Mouse (Mus musculus): ENCODE measurements at regions not wholly inside any gene's neighbourhood (a gene's known extent, or its start where the extent isn't known, plus 50 kb on each side); places are given as distances from the start of the nearest gene placed in this dataset.
"Not testable (repeated sequence)": the region's sequence is repeated elsewhere in the genome, so short reads cannot be mapped to it uniquely, and the experiment has no call there.

GRCm38 (mm10) chr17:3006662-3007061 is 108.1 kb upstream of the Scaf8 start:
- H3K27me3 ChIP-seq (replicated peaks), result no peaks in the 10 kb centered on the region
- no peak overlapping the region for H3K9ac ChIP-seq
- H3K4me2 ChIP-seq, result no peak overlapping the region
- H3K27ac ChIP-seq, result no peak overlapping the region
- H3K4me3 ChIP-seq, result no peak overlapping the region
- peak; percentile 5; the same call in 1 of the 2 replicates for ATAC-seq
- H3K4me1 ChIP-seq, result no peaks in the 10 kb centered on the region
- 56% methylated on average over 2 of the region's 2 CpGs for WGBS (ENCODE audit: insufficient replicate concordance)
- H3K9me3 ChIP-seq (replicated peaks), result peaks cover 64% of the 10 kb centered on the region
- H3K36me3 ChIP-seq, result no peaks in the 10 kb centered on the region

GRCm38 (mm10) chr17:3007234-3007633 is 107.5 kb upstream of the Scaf8 start:
- H3K36me3 ChIP-seq, result no peaks in the 10 kb centered on the region
- no peak overlapping the region for H3K4me3 ChIP-seq
- H3K27ac ChIP-seq, result no peak overlapping the region
- peaks cover 68% of the 10 kb centered on the region for H3K9me3 ChIP-seq (replicated peaks)
- no peaks in the 10 kb centered on the region for H3K4me1 ChIP-seq
- 47% methylated on average over 2 of the region's 2 CpGs for WGBS (ENCODE audit: insufficient replicate concordance)
- no peaks in the 10 kb centered on the region for H3K27me3 ChIP-seq (replicated peaks)
- no peak overlapping the region for H3K9ac ChIP-seq
- peak; percentile 44; the same call in 1 of the 2 replicates for ATAC-seq
- no peak overlapping the region for H3K4me2 ChIP-seq

GRCm38 (mm10) chr17:3009939-3010338 is 104.8 kb upstream of the Scaf8 start:
- no peak overlapping the region for H3K27ac ChIP-seq
- no peaks in the 10 kb centered on the region for H3K4me1 ChIP-seq
- no peaks in the 10 kb centered on the region for H3K27me3 ChIP-seq (replicated peaks)
- peaks cover 83% of the 10 kb centered on the region for H3K9me3 ChIP-seq (replicated peaks)
- no peaks in the 10 kb centered on the region for H3K36me3 ChIP-seq
- WGBS (ENCODE audit: insufficient replicate concordance), result 37% methylated on average over 2 of the region's 2 CpGs
- no peak overlapping the region for H3K4me3 ChIP-seq
- ATAC-seq, result no peak
- H3K9ac ChIP-seq, result no peak overlapping the region
- H3K4me2 ChIP-seq, result no peak overlapping the region

GRCm38 (mm10) chr17:3012045-3012444 is 102.7 kb upstream of the Scaf8 start:
- Histone ChIP-seq H3K9me3 (replicated peaks) (peaks cover 90% of the 10 kb centered on the region), H3K9ac (no peak overlapping the region), H3K27me3 (replicated peaks) (no peaks in the 10 kb centered on the region), H3K27ac (no peak overlapping the region), H3K4me1 (no peaks in the 10 kb centered on the region), H3K4me2 (no peak overlapping the region), H3K36me3 (no peaks in the 10 kb centered on the region), H3K4me3 (no peak overlapping the region)
- WGBS (ENCODE audit: insufficient replicate concordance), result 31% methylated on average over 1 of the region's 1 CpGs
- no peak for ATAC-seq

GRCm38 (mm10) chr17:3019631-3020391 is 95.0 kb upstream of the Scaf8 start:
- H3K4me3 ChIP-seq, result no peak overlapping the region
- WGBS (ENCODE audit: insufficient replicate concordance), result 63% methylated on average over 2 of the region's 2 CpGs
- no peaks in the 10 kb centered on the region for H3K36me3 ChIP-seq
- H3K9ac ChIP-seq, result no peak overlapping the region
- no peak overlapping the region for H3K27ac ChIP-seq
- ATAC-seq, result 0 out of 2 replicates have a peak, but pooled peaks have one; percentile 42
- no peaks in the 10 kb centered on the region for H3K27me3 ChIP-seq (replicated peaks)
- H3K4me2 ChIP-seq, result no peak overlapping the region
- peaks cover 75% of the 10 kb centered on the region for H3K9me3 ChIP-seq (replicated peaks)
- H3K4me1 ChIP-seq, result no peaks in the 10 kb centered on the region

GRCm38 (mm10) chr17:3020406-3020805 is 94.4 kb upstream of the Scaf8 start:
- Histone ChIP-seq H3K9me3 (replicated peaks) (peaks cover 70% of the 10 kb centered on the region), H3K36me3 (no peaks in the 10 kb centered on the region), H3K4me1 (no peaks in the 10 kb centered on the region), H3K27ac (no peak overlapping the region), H3K27me3 (replicated peaks) (no peaks in the 10 kb centered on the region), H3K4me3 (no peak overlapping the region), H3K4me2 (no peak overlapping the region), H3K9ac (no peak overlapping the region)
- WGBS (ENCODE audit: insufficient replicate concordance), result 80% methylated on average over 1 of the region's 1 CpGs
- peak; percentile 48 for ATAC-seq

GRCm38 (mm10) chr17:3022245-3022935 is 92.4 kb upstream of the Scaf8 start:
- no peak for ATAC-seq
- Histone ChIP-seq H3K4me3 (no peak overlapping the region), H3K9ac (no peak overlapping the region), H3K27ac (no peak overlapping the region), H3K4me1 (no peaks in the 10 kb centered on the region), H3K4me2 (no peak overlapping the region), H3K36me3 (no peaks in the 10 kb centered on the region), H3K9me3 (replicated peaks) (peaks cover 56% of the 10 kb centered on the region), H3K27me3 (replicated peaks) (no peaks in the 10 kb centered on the region)
- 62% methylated on average over 5 of the region's 5 CpGs for WGBS (ENCODE audit: insufficient replicate concordance)

GRCm38 (mm10) chr17:3022936-3023247 is 91.9 kb upstream of the Scaf8 start:
- WGBS (ENCODE audit: insufficient replicate concordance), result 43% methylated on average over 3 of the region's 3 CpGs
- H3K4me3 ChIP-seq; H3K27ac ChIP-seq; H3K36me3 ChIP-seq; H3K4me1 ChIP-seq; H3K9ac ChIP-seq; H3K4me2 ChIP-seq; H3K27me3 ChIP-seq (replicated peaks): not testable (repeated sequence)
- peaks cover 55% of the 10 kb centered on the region for H3K9me3 ChIP-seq (replicated peaks)
- peak; percentile 38; the same call in 1 of the 2 replicates for ATAC-seq

- no peaks in the 10 kb centered on the region for H3K36me3 ChIP-seq
- H3K27ac ChIP-seq, result no peak overlapping the region
- 72% methylated on average over 1 of the region's 1 CpGs for WGBS (ENCODE audit: insufficient replicate concordance)
- no peaks in the 10 kb centered on the region for H3K4me1 ChIP-seq
- no peak for ATAC-seq
- H3K27me3 ChIP-seq (replicated peaks), result no peaks in the 10 kb centered on the region
- H3K4me2 ChIP-seq, result no peak overlapping the region
- no peak overlapping the region for H3K9ac ChIP-seq
- H3K9me3 ChIP-seq (replicated peaks), result peaks cover 52% of the 10 kb centered on the region
- no peak overlapping the region for H3K4me3 ChIP-seq
These were observed 91.3 kb upstream of the Scaf8 start for GRCm38 (mm10) chr17:3023426-3023825.

- not testable (repeated sequence) for H3K27me3 ChIP-seq (replicated peaks); H3K4me1 ChIP-seq; H3K4me2 ChIP-seq; H3K27ac ChIP-seq; H3K4me3 ChIP-seq; H3K36me3 ChIP-seq; H3K9ac ChIP-seq
- 40% methylated on average over 1 of the region's 1 CpGs for WGBS (ENCODE audit: insufficient replicate concordance)
- peaks cover 53% of the 10 kb centered on the region for H3K9me3 ChIP-seq (replicated peaks)
- ATAC-seq, result peak; percentile 12; the same call in 1 of the 2 replicates
These were observed 87.9 kb upstream of the Scaf8 start for GRCm38 (mm10) chr17:3026859-3027258.

GRCm38 (mm10) chr17:3027376-3027775 is 87.4 kb upstream of the Scaf8 start:
- no peak overlapping the region for H3K9ac ChIP-seq
- no peak overlapping the region for H3K4me2 ChIP-seq
- H3K36me3 ChIP-seq, result no peaks in the 10 kb centered on the region
- no peaks in the 10 kb centered on the region for H3K27me3 ChIP-seq (replicated peaks)
- no peak for ATAC-seq
- no peak overlapping the region for H3K27ac ChIP-seq
- no peak overlapping the region for H3K4me3 ChIP-seq
- WGBS (ENCODE audit: insufficient replicate concordance), result 59% methylated on average over 4 of the region's 4 CpGs
- no peaks in the 10 kb centered on the region for H3K4me1 ChIP-seq
- peaks cover 53% of the 10 kb centered on the region for H3K9me3 ChIP-seq (replicated peaks)

- not testable (repeated sequence) for H3K4me3 ChIP-seq; H3K27ac ChIP-seq; H3K4me2 ChIP-seq; H3K9ac ChIP-seq; H3K27me3 ChIP-seq (replicated peaks); H3K4me1 ChIP-seq; H3K36me3 ChIP-seq
- H3K9me3 ChIP-seq (replicated peaks), result peaks cover 57% of the 10 kb centered on the region
- WGBS (ENCODE audit: insufficient replicate concordance), result 45% methylated on average over 2 of the region's 2 CpGs
- peak; percentile 64 for ATAC-seq
These were observed 85.0 kb upstream of the Scaf8 start for GRCm38 (mm10) chr17:3029750-3030149.
